Mouse (Mus musculus) gastrocnemius, postnatal 14 days (tissue): ENCODE data around the gene Hes5. TPM values are rescaled to one million over a fixed set of nuclear protein-coding genes. Genes with fewer than 3 reads are reported as not detected.
A peak's percentile ranks its signal among the peaks of the same experiment; 100 is the strongest.

ENCODE experiments used
- DNase-seq: peaks from one replicate; pipeline ENCODE4 v3.0.0; 2021; ENCODE audit warnings: mixed read lengths
- intact Hi-C: fragments of 180-260 bp; cut with DNase I; formaldehyde crosslinking; loops from one replicate; pipeline ENCODE4 v1.15.1; 2025; ENCODE audit warnings: low total_unique reads
- total RNA-seq, 2 experiments: library from RNA; stranded (reverse); gene quantifications; 2 replicates each; pipeline ENCODE4 v1.2.3; 2021

The Hes5 gene
- total RNA-seq, 2 experiments from 2014 or later: 0.16 TPM; not detected in 1

GRCm38 (mm10) chr4:154937746-154938145 lies 23.0 kb upstream of the Hes5 start:
- DNase-seq: no peak
- intact Hi-C loops: no loop called here

- intact Hi-C loops: loop anchor here (10.0 kb wide), 1 partner anchor 65 kb away; no protein-coding TSS in a partner anchor
- no peak for DNase-seq
Observed at GRCm38 (mm10) chr4:154940156-154940555, 20.6 kb upstream of the Hes5 start.

GRCm38 (mm10) chr4:154941831-154942230 lies 18.9 kb upstream of the Hes5 start:
- intact Hi-C loops: loop anchor here (10.0 kb wide), 1 partner anchor 67 kb away; no protein-coding TSS in a partner anchor
- DNase-seq: no peak

- intact Hi-C loops: loop anchor here (10.0 kb wide), 1 partner anchor 68 kb away; no protein-coding TSS in a partner anchor
- DNase-seq: no peak
Observed at GRCm38 (mm10) chr4:154942632-154943322, 17.9 kb upstream of the Hes5 start.

- intact Hi-C loops: loop anchor here (10.0 kb wide), 1 partner anchor 69 kb away; no protein-coding TSS in a partner anchor
- DNase-seq: no peak
Observed at GRCm38 (mm10) chr4:154943323-154944039, 17.2 kb upstream of the Hes5 start.

- intact Hi-C loops: loop anchor here (10.0 kb wide), 1 partner anchor 69 kb away; no protein-coding TSS in a partner anchor
- DNase-seq: peak; percentile 74
Observed at GRCm38 (mm10) chr4:154944121-154944590, 16.6 kb upstream of the Hes5 start.

- DNase-seq: peak; percentile 64
- intact Hi-C loops: loop anchor here (10.0 kb wide), 1 partner anchor 72 kb away; no protein-coding TSS in a partner anchor
Observed at GRCm38 (mm10) chr4:154946319-154946718, 14.4 kb upstream of the Hes5 start.

- intact Hi-C loops: loop anchor here (10.0 kb wide), 1 partner anchor 74 kb away; no protein-coding TSS in a partner anchor
- DNase-seq: no peak
Observed at GRCm38 (mm10) chr4:154948066-154948939, 12.4 kb upstream of the Hes5 start.

- intact Hi-C loops: loop anchor here (10.0 kb wide), 1 partner anchor 74 kb away; no protein-coding TSS in a partner anchor
- no peak for DNase-seq
Observed at GRCm38 (mm10) chr4:154948940-154949588, 11.7 kb upstream of the Hes5 start.

- no peak for DNase-seq
- intact Hi-C loops: loop anchor here (10.0 kb wide), 1 partner anchor 75 kb away; no protein-coding TSS in a partner anchor
Observed at GRCm38 (mm10) chr4:154949589-154949982, 11.1 kb upstream of the Hes5 start.

GRCm38 (mm10) chr4:154952461-154953241 lies 8.1 kb upstream of the Hes5 start:
- no peak for DNase-seq
- intact Hi-C loops: no loop called here

GRCm38 (mm10) chr4:154956604-154957003 lies 4.1 kb upstream of the Hes5 start:
- no peak for DNase-seq
- intact Hi-C loops: no loop called here

- intact Hi-C loops: no loop called here
- no peak for DNase-seq
Observed at GRCm38 (mm10) chr4:154957289-154957993, 3.3 kb upstream of the Hes5 start.

GRCm38 (mm10) chr4:154958171-154958570 lies 2.6 kb upstream of the Hes5 start:
- no peak for DNase-seq
- intact Hi-C loops: no loop called here

GRCm38 (mm10) chr4:154958621-154959020 lies 2.1 kb upstream of the Hes5 start:
- intact Hi-C loops: no loop called here
- DNase-seq: no peak

- intact Hi-C loops: no loop called here
Observed at GRCm38 (mm10) chr4:154960021-154960689, 568 bp upstream of the Hes5 start.

GRCm38 (mm10) chr4:154961226-154961738 lies 559 bp downstream of the Hes5 start:
- DNase-seq: no peak

More at GRCm38 (mm10) chr4:154960021-154960689, 568 bp upstream of the Hes5 start:
- DNase-seq: no peak

More at GRCm38 (mm10) chr4:154961226-154961738, 559 bp downstream of the Hes5 start:
- intact Hi-C loops: no loop called here
